Comparison of ENCODE assay signal across 19 mouse cellular contexts in genomic region chr11:100262058-100262980, GRCm38 (mm10). TPM values are rescaled to one million over a fixed set of nuclear protein-coding genes. Genes with fewer than 3 reads are reported as not detected.
DNase-seq lines count a peak whose midpoint lies in the region; ATAC-seq lines count a peak whose summit lies in the region.
"Had no signal": no experiment of that assay in that cellular context is flagged by ENCODE, and none has a peak within 500 bp of the region (broad histone marks: within the 10 kb centered on the region; RNA-seq: fewer than 3 reads in every experiment).

No protein-coding gene starts in this region.

- no peak overlapping the region for H3K4me3 ChIP-seq in kidney, embryonic 15.5 days (replicated peaks)
- H3K4me3 ChIP-seq in kidney, embryonic 14.5 days (ENCODE audit: low read length), result no peak overlapping the region
- no peak overlapping the region for H3K4me3 ChIP-seq in embryonic facial prominence, embryonic 11.5 days (ENCODE audit: low read depth, low read length)
- no peak overlapping the region for H3K4me3 ChIP-seq in limb, embryonic 13.5 days
- H3K4me3 ChIP-seq: heart, embryonic 12.5 days; neural tube, embryonic 13.5 days had no signal

- no peaks in the 10 kb centered on the region for H3K9me3 ChIP-seq in kidney, embryonic 15.5 days (replicated peaks)
- no peaks in the 10 kb centered on the region for H3K9me3 ChIP-seq in kidney, embryonic 14.5 days (ENCODE audit: control insufficient read depth, low read length)
- no peaks in the 10 kb centered on the region for H3K9me3 ChIP-seq in embryonic facial prominence, embryonic 11.5 days (replicated peaks; ENCODE audit: control insufficient read depth, low read length)
- H3K9me3 ChIP-seq in limb, embryonic 13.5 days, result no peaks in the 10 kb centered on the region
- H3K9me3 ChIP-seq: heart, embryonic 12.5 days; neural tube, embryonic 13.5 days had no signal

- no peaks in the 10 kb centered on the region for H3K27me3 ChIP-seq in kidney, embryonic 15.5 days
- no peaks in the 10 kb centered on the region for H3K27me3 ChIP-seq in kidney, embryonic 14.5 days (ENCODE audit: control insufficient read depth, insufficient read depth, low read length)
- no peaks in the 10 kb centered on the region for H3K27me3 ChIP-seq in embryonic facial prominence, embryonic 11.5 days (ENCODE audit: control insufficient read depth, insufficient read depth, low read length)
- no peaks in the 10 kb centered on the region for H3K27me3 ChIP-seq in limb, embryonic 13.5 days
- H3K27me3 ChIP-seq: neural tube, embryonic 13.5 days had no signal

- ATAC-seq in kidney, embryonic 15.5 days (replicated peaks; ENCODE audit: low FRiP score), result 0 out of 2 replicates have a peak, but pooled peaks have one; percentile 22
- ATAC-seq in kidney, embryonic 14.5 days (ENCODE audit: low FRiP score, low TSS enrichment), result no peak
- no peak for ATAC-seq in embryonic facial prominence, embryonic 11.5 days (replicated peaks; ENCODE audit: insufficient number of reproducible peaks, low FRiP score, low TSS enrichment, low read depth)
- ATAC-seq in limb, embryonic 13.5 days (ENCODE audit: low FRiP score, low read depth), result peak; percentile 30; the same call in 1 of the 2 replicates

- WGBS in kidney, embryonic 15.5 days, result 27% methylated on average over 13 of the region's 13 CpGs
- 26% methylated on average over 13 of the region's 13 CpGs for whole genome bisulfite sequencing in kidney, embryonic 14.5 days
- WGBS in embryonic facial prominence, embryonic 11.5 days, result 20% methylated on average over 13 of the region's 13 CpGs
- WGBS in limb, embryonic 13.5 days, result 22% methylated on average over 13 of the region's 13 CpGs

- DNase-seq in ES-CJ7 (ENCODE audit: low read depth, low spot score), result peak; percentile 87
- peak; percentile 37 for DNase-seq in embryonic facial prominence, embryonic 11.5 days (ENCODE audit: low spot score)
- no peak for DNase-seq in MN1 (ENCODE audit: low spot score)
- no peak for DNase-seq in gastrocnemius, postnatal 10 days
- DNase-seq: cerebellum, adult 11 months; cerebellum, postnatal 25 days; gastrocnemius, postnatal 25 days; heart, postnatal 36 days; lung, adult 2 months had no signal

- H3K4me1 ChIP-seq in kidney, embryonic 15.5 days, result no peaks in the 10 kb centered on the region
- H3K4me1 ChIP-seq in kidney, embryonic 14.5 days (ENCODE audit: control insufficient read depth, insufficient read depth, low read length), result no peaks in the 10 kb centered on the region
- H3K4me1 ChIP-seq in embryonic facial prominence, embryonic 11.5 days (ENCODE audit: control insufficient read depth, insufficient read depth, low read length), result no peaks in the 10 kb centered on the region; the same call in 1 of the 2 replicates
- peaks cover 22% of the 10 kb centered on the region for H3K4me1 ChIP-seq in limb, embryonic 13.5 days
- H3K4me1 ChIP-seq: heart, embryonic 12.5 days; neural tube, embryonic 13.5 days had no signal

- no peak overlapping the region for H3K9ac ChIP-seq in kidney, embryonic 15.5 days
- H3K9ac ChIP-seq in kidney, embryonic 14.5 days (ENCODE audit: low read depth, low read length), result no peak overlapping the region
- no peak overlapping the region for H3K9ac ChIP-seq in embryonic facial prominence, embryonic 11.5 days (replicated peaks; ENCODE audit: low read length)
- H3K9ac ChIP-seq in limb, embryonic 13.5 days, result no peak overlapping the region
- H3K9ac ChIP-seq: heart, embryonic 12.5 days; neural tube, embryonic 13.5 days had no signal

- no peak overlapping the region for H3K4me2 ChIP-seq in kidney, embryonic 15.5 days
- no peak overlapping the region for H3K4me2 ChIP-seq in kidney, embryonic 14.5 days (replicated peaks; ENCODE audit: low read depth, low read length)
- H3K4me2 ChIP-seq in embryonic facial prominence, embryonic 11.5 days (ENCODE audit: low read depth, low read length), result no peak overlapping the region
- H3K4me2 ChIP-seq in limb, embryonic 13.5 days (replicated peaks), result no peak overlapping the region
- H3K4me2 ChIP-seq: heart, embryonic 12.5 days; neural tube, embryonic 13.5 days had no signal

- no peak overlapping the region for H3K27ac ChIP-seq in kidney, embryonic 15.5 days
- H3K27ac ChIP-seq in kidney, embryonic 14.5 days (ENCODE audit: low read depth, low read length), result no peak overlapping the region
- H3K27ac ChIP-seq in embryonic facial prominence, embryonic 11.5 days (replicated peaks; ENCODE audit: low read depth, low read length), result no peak overlapping the region
- H3K27ac ChIP-seq in limb, embryonic 13.5 days, result no peak overlapping the region
- H3K27ac ChIP-seq: neural tube, embryonic 13.5 days had no signal

- no peaks in the 10 kb centered on the region for H3K36me3 ChIP-seq in kidney, embryonic 15.5 days
- no peaks in the 10 kb centered on the region for H3K36me3 ChIP-seq in kidney, embryonic 14.5 days (ENCODE audit: control insufficient read depth, insufficient read depth, low read length)
- H3K36me3 ChIP-seq in embryonic facial prominence, embryonic 11.5 days (replicated peaks; ENCODE audit: control insufficient read depth, insufficient read depth, low read depth, low read length), result no peaks in the 10 kb centered on the region
- H3K36me3 ChIP-seq in limb, embryonic 13.5 days, result no peaks in the 10 kb centered on the region
- H3K36me3 ChIP-seq: heart, embryonic 12.5 days; neural tube, embryonic 13.5 days had no signal

RNA-seq across cellular contexts. Expression of gene Krt17, which starts 1.5 kb away (rescaled TPM):
- polyA plus RNA-seq in kidney, embryonic 15.5 days (2015; fragmentation: Nextera tagmentation; extraction: Ambion mirVana), result 0.51 and 2.4 TPM in 2 replicates
- 0.13 and 0.14 TPM in 2 replicates for polyA plus RNA-seq in kidney, embryonic 14.5 days (2014; fragmentation: Nextera tagmentation; extraction: Ambion mirVana)
- polyA plus RNA-seq in embryonic facial prominence, embryonic 11.5 days (2014; fragmentation: Nextera tagmentation; extraction: Ambion mirVana), result 1.3 and 1.8 TPM in 2 replicates
- polyA plus RNA-seq in limb, embryonic 13.5 days (2015; fragmentation: Nextera tagmentation; extraction: Ambion mirVana), result 43.9 and 52.1 TPM in 2 replicates
- total RNA-seq in gastrocnemius, postnatal 10 days (2021), result under 1 TPM in 1 of 2 experiments, not detected in 1; 0.14 TPM
- total RNA-seq: gastrocnemius, postnatal 25 days; heart, postnatal 36 days; layer of hippocampus, adult 18-20 months; monocyte, adult 5-6 weeks had no signal

RNA-seq across cellular contexts. Expression of gene Krt42, which starts 7.4 kb away (rescaled TPM):
- not detected in 2 replicates for polyA plus RNA-seq in kidney, embryonic 15.5 days (2015; fragmentation: Nextera tagmentation; extraction: Ambion mirVana)
- polyA plus RNA-seq in kidney, embryonic 14.5 days (2014; fragmentation: Nextera tagmentation; extraction: Ambion mirVana), result not detected in 2 replicates
- not detected in 2 replicates for polyA plus RNA-seq in embryonic facial prominence, embryonic 11.5 days (2014; fragmentation: Nextera tagmentation; extraction: Ambion mirVana)
- not detected in 2 replicates for polyA plus RNA-seq in limb, embryonic 13.5 days (2015; fragmentation: Nextera tagmentation; extraction: Ambion mirVana)
- total RNA-seq in gastrocnemius, postnatal 10 days (2021), result not detected
- total RNA-seq: gastrocnemius, postnatal 25 days; heart, postnatal 36 days; layer of hippocampus, adult 18-20 months; monocyte, adult 5-6 weeks had no signal
- polyA plus RNA-seq: C2C12; heart, embryonic 12.5 days; kidney, embryonic 16.5 days; lung, adult 2 months; neural tube, embryonic 13.5 days had no signal

RNA-seq across cellular contexts. Expression of gene Krt16, which starts 13.6 kb away (rescaled TPM):
- polyA plus RNA-seq in kidney, embryonic 15.5 days (2015; fragmentation: Nextera tagmentation; extraction: Ambion mirVana), result 0.55 TPM in 1 of 2 replicates, not detected in the other
- polyA plus RNA-seq in kidney, embryonic 14.5 days (2014; fragmentation: Nextera tagmentation; extraction: Ambion mirVana), result not detected in 2 replicates
- not detected in 2 replicates for polyA plus RNA-seq in embryonic facial prominence, embryonic 11.5 days (2014; fragmentation: Nextera tagmentation; extraction: Ambion mirVana)
- 0.13 and 0.19 TPM in 2 replicates for polyA plus RNA-seq in limb, embryonic 13.5 days (2015; fragmentation: Nextera tagmentation; extraction: Ambion mirVana)
- total RNA-seq in gastrocnemius, postnatal 10 days (2021), result not detected
- total RNA-seq: gastrocnemius, postnatal 25 days; heart, postnatal 36 days; layer of hippocampus, adult 18-20 months; left cerebral cortex, adult 18-20 months; monocyte, adult 5-6 weeks had no signal
- polyA plus RNA-seq: heart, embryonic 12.5 days; kidney, embryonic 16.5 days; neural tube, embryonic 13.5 days had no signal

RNA-seq across cellular contexts. Expression of gene Krt14, which starts 55.0 kb away (rescaled TPM):
- polyA plus RNA-seq in kidney, embryonic 15.5 days (2015; fragmentation: Nextera tagmentation; extraction: Ambion mirVana), result 4.9 and 5.8 TPM in 2 replicates
- polyA plus RNA-seq in kidney, embryonic 14.5 days (2014; fragmentation: Nextera tagmentation; extraction: Ambion mirVana), result not detected in 2 replicates
- polyA plus RNA-seq in embryonic facial prominence, embryonic 11.5 days (2014; fragmentation: Nextera tagmentation; extraction: Ambion mirVana), result 30.7 and 31.2 TPM in 2 replicates
- 275 and 306 TPM in 2 replicates for polyA plus RNA-seq in limb, embryonic 13.5 days (2015; fragmentation: Nextera tagmentation; extraction: Ambion mirVana)
- total RNA-seq in gastrocnemius, postnatal 10 days (2021), result not detected
- total RNA-seq: gastrocnemius, postnatal 25 days; layer of hippocampus, adult 18-20 months; left cerebral cortex, adult 18-20 months; monocyte, adult 5-6 weeks had no signal

RNA-seq across cellular contexts. Expression of gene Eif1, which starts 57.4 kb away (rescaled TPM):
- polyA plus RNA-seq in kidney, embryonic 15.5 days (2015; fragmentation: Nextera tagmentation; extraction: Ambion mirVana), result 1,620 and 1,743 TPM in 2 replicates
- polyA plus RNA-seq in kidney, embryonic 14.5 days (2014; fragmentation: Nextera tagmentation; extraction: Ambion mirVana), result 1,744 and 1,749 TPM in 2 replicates
- 1,683 and 1,757 TPM in 2 replicates for polyA plus RNA-seq in embryonic facial prominence, embryonic 11.5 days (2014; fragmentation: Nextera tagmentation; extraction: Ambion mirVana)
- 1,631 and 1,669 TPM in 2 replicates for polyA plus RNA-seq in limb, embryonic 13.5 days (2015; fragmentation: Nextera tagmentation; extraction: Ambion mirVana)
- total RNA-seq in gastrocnemius, postnatal 10 days (2021), result 100 to 1,000 TPM; 838 to 840 TPM

Comparison
In these comparisons a context has a peak if more than half of its experiments do, and no peak if none do; other contexts are left out.
1. ATAC-seq: peak in kidney, embryonic 15.5 days (single experiment) and limb, embryonic 13.5 days (single experiment); none in kidney, embryonic 14.5 days (single experiment) and embryonic facial prominence, embryonic 11.5 days (single experiment).
2. DNase-seq: peak in ES-CJ7 (single experiment) and embryonic facial prominence, embryonic 11.5 days (single experiment); none in MN1 (single experiment) and gastrocnemius, postnatal 10 days (single experiment).
3. RNA of gene Krt17, which starts 1.5 kb away (polyA plus RNA-seq): 43.9 to 52.1 TPM in limb, embryonic 13.5 days; 0.51 to 2.4 TPM in kidney, embryonic 15.5 days, 1.3 to 1.8 TPM in embryonic facial prominence, embryonic 11.5 days and 0.13 to 0.14 TPM in kidney, embryonic 14.5 days; every median in the first group is over 10 times any median in the second.